Mouse (Mus musculus): ENCODE measurements at regions not wholly inside any gene's neighbourhood (a gene's known extent, or its start where the extent isn't known, plus 50 kb on each side); places are given as distances from the start of the nearest gene placed in this dataset.
A peak's percentile ranks its signal among the peaks of the same experiment; 100 is the strongest.

- Histone ChIP-seq H3K27ac (ENCODE audit: insufficient read depth, low read depth, low read length) (no peak overlapping the region), H3K4me1 (ENCODE audit: control insufficient read depth, insufficient read depth, low read length) (no peaks in the 10 kb centered on the region), H3K4me3 (ENCODE audit: insufficient read depth, low read depth, low read length) (no peak overlapping the region)
- 73% methylated on average over 2 of the region's 2 CpGs for WGBS
- no peak for TF ChIP-seq CTCF (IDR thresholded peaks at IDR 0.05; ENCODE audit: insufficient read depth, low read depth, low read length)
- TF ChIP-seq POLR2A (IDR thresholded peaks at IDR 0.05; ENCODE audit: insufficient read depth, low read depth, low read length), result no peak
Observed at GRCm38 (mm10) chr7:133372695-133373094, 229.3 kb downstream of the Tex36 start.

GRCm38 (mm10) chr7:133370542-133370941, 231.4 kb downstream of the Tex36 start:
- TF ChIP-seq CTCF (IDR thresholded peaks at IDR 0.05; ENCODE audit: insufficient read depth, low read depth, low read length), result no peak
- no peak for TF ChIP-seq POLR2A (IDR thresholded peaks at IDR 0.05; ENCODE audit: insufficient read depth, low read depth, low read length)
- Histone ChIP-seq H3K4me1 (ENCODE audit: control insufficient read depth, insufficient read depth, low read length) (no peaks in the 10 kb centered on the region), H3K27ac (ENCODE audit: insufficient read depth, low read depth, low read length) (no peak overlapping the region), H3K4me3 (ENCODE audit: insufficient read depth, low read depth, low read length) (no peak overlapping the region)
- WGBS, result 94% methylated on average over 5 of the region's 5 CpGs

- TF ChIP-seq CTCF (IDR thresholded peaks at IDR 0.05; ENCODE audit: insufficient read depth, low read depth, low read length), result no peak
- no peak for TF ChIP-seq POLR2A (IDR thresholded peaks at IDR 0.05; ENCODE audit: insufficient read depth, low read depth, low read length)
- peaks cover 2% of the 10 kb centered on the region; the same call in 1 of the 2 replicates for H3K4me1 ChIP-seq (ENCODE audit: control insufficient read depth, insufficient read depth, low read length)
- H3K27ac ChIP-seq (ENCODE audit: insufficient read depth, low read depth, low read length), result no peak overlapping the region
- 39% methylated on average over 4 of the region's 4 CpGs for WGBS
- no peak overlapping the region for H3K4me3 ChIP-seq (ENCODE audit: insufficient read depth, low read depth, low read length)
Observed at GRCm38 (mm10) chr7:133364601-133365000, 237.4 kb downstream of the Tex36 start.

- no peak overlapping the region for H3K4me3 ChIP-seq (ENCODE audit: insufficient read depth, low read depth, low read length)
- 65% methylated on average over 3 of the region's 3 CpGs for WGBS
- TF ChIP-seq CTCF (IDR thresholded peaks at IDR 0.05; ENCODE audit: insufficient read depth, low read depth, low read length) (no peak), POLR2A (IDR thresholded peaks at IDR 0.05; ENCODE audit: insufficient read depth, low read depth, low read length) (no peak)
Observed at GRCm38 (mm10) chr7:133328717-133329116, 204.6 kb upstream of the Ctbp2 start.

GRCm38 (mm10) chr7:133325548-133326190, 201.5 kb upstream of the Ctbp2 start:
- H3K27ac ChIP-seq (ENCODE audit: insufficient read depth, low read depth, low read length), result no peak overlapping the region
- H3K4me1 ChIP-seq (ENCODE audit: control insufficient read depth, insufficient read depth, low read length), result no peaks in the 10 kb centered on the region
- TF ChIP-seq POLR2A (IDR thresholded peaks at IDR 0.05; ENCODE audit: insufficient read depth, low read depth, low read length) (no peak), CTCF (IDR thresholded peaks at IDR 0.05; ENCODE audit: insufficient read depth, low read depth, low read length) (no peak)
- WGBS, result 85% methylated on average over 7 of the region's 7 CpGs
- no peak overlapping the region for H3K4me3 ChIP-seq (ENCODE audit: insufficient read depth, low read depth, low read length)

More at GRCm38 (mm10) chr7:133328717-133329116, 204.6 kb upstream of the Ctbp2 start:
- Histone ChIP-seq H3K27ac (ENCODE audit: insufficient read depth, low read depth, low read length) (no peak overlapping the region), H3K4me1 (ENCODE audit: control insufficient read depth, insufficient read depth, low read length) (no peaks in the 10 kb centered on the region)

- Histone ChIP-seq H3K4me3 (ENCODE audit: insufficient read depth, low read depth, low read length) (no peak overlapping the region), H3K27ac (ENCODE audit: insufficient read depth, low read depth, low read length) (no peak overlapping the region), H3K4me1 (ENCODE audit: control insufficient read depth, insufficient read depth, low read length) (no peaks in the 10 kb centered on the region)
- 86% methylated on average over 3 of the region's 3 CpGs for WGBS
- TF ChIP-seq CTCF (IDR thresholded peaks at IDR 0.05; ENCODE audit: insufficient read depth, low read depth, low read length) (peak; percentile 45; the same call in 1 of the 2 replicates), POLR2A (IDR thresholded peaks at IDR 0.05; ENCODE audit: insufficient read depth, low read depth, low read length) (no peak)
Observed at GRCm38 (mm10) chr7:133323955-133324354, 199.8 kb upstream of the Ctbp2 start.

- TF ChIP-seq POLR2A (IDR thresholded peaks at IDR 0.05; ENCODE audit: insufficient read depth, low read depth, low read length) (no peak), CTCF (IDR thresholded peaks at IDR 0.05; ENCODE audit: insufficient read depth, low read depth, low read length) (no peak)
- Histone ChIP-seq H3K4me3 (ENCODE audit: insufficient read depth, low read depth, low read length) (no peak overlapping the region), H3K27ac (ENCODE audit: insufficient read depth, low read depth, low read length) (no peak overlapping the region), H3K4me1 (ENCODE audit: control insufficient read depth, insufficient read depth, low read length) (peaks cover 10% of the 10 kb centered on the region; the same call in 1 of the 2 replicates)
Observed at GRCm38 (mm10) chr7:133317511-133317910, 193.4 kb upstream of the Ctbp2 start.

GRCm38 (mm10) chr7:133316701-133317475, 192.7 kb upstream of the Ctbp2 start:
- Histone ChIP-seq H3K4me1 (ENCODE audit: control insufficient read depth, insufficient read depth, low read length) (peaks cover 10% of the 10 kb centered on the region; the same call in 1 of the 2 replicates), H3K27ac (ENCODE audit: insufficient read depth, low read depth, low read length) (no peak overlapping the region), H3K4me3 (ENCODE audit: insufficient read depth, low read depth, low read length) (no peak overlapping the region)
- no peak for TF ChIP-seq CTCF (IDR thresholded peaks at IDR 0.05; ENCODE audit: insufficient read depth, low read depth, low read length)
- TF ChIP-seq POLR2A (IDR thresholded peaks at IDR 0.05; ENCODE audit: insufficient read depth, low read depth, low read length), result no peak
- WGBS, result 68% methylated on average over 9 of the region's 9 CpGs

Data from olfactory bulb, adult 2 months (tissue).